Mouse (Mus musculus): ENCODE results near the gene Tollip.
A peak's percentile ranks its signal among the peaks of the same experiment; 100 is the strongest.

- peak; percentile 94 for TF ChIP-seq CTCF (conservative IDR thresholded peaks at IDR 0.05; ENCODE audit: low read length)
- no peak for TF ChIP-seq POU5F1 (IDR thresholded peaks at IDR 0.05; ENCODE audit: borderline replicate concordance, low read length)
- TF ChIP-seq NANOG (IDR thresholded peaks at IDR 0.05; ENCODE audit: borderline replicate concordance, low read length), result no peak
Measured at GRCm38 (mm10) chr7:141924917-141925316, 6.6 kb upstream of the Tollip start.
